Mouse (Mus musculus) gastrocnemius, postnatal 10 days (tissue): ENCODE data around the gene Abcf2. TPM values are rescaled to one million over a fixed set of nuclear protein-coding genes. Genes with fewer than 3 reads are reported as not detected.

ENCODE experiments used
- DNase-seq: peaks from one replicate; pipeline ENCODE4 v3.0.0; 2021; ENCODE audit warnings: mixed read lengths
- microRNA-seq, 2 experiments: library from miRNA; unstranded; fragments of <30 nt; microRNA quantifications; one replicate each; pipeline ENCODE4 v1.2.0; 2021
- total RNA-seq, 2 experiments: library from RNA; stranded (reverse); gene quantifications; 2 replicates each; pipeline ENCODE4 v1.2.3; 2021

Gene Abcf2
- total RNA-seq, 2 experiments from 2014 or later: 66.4 to 74.0 TPM

GRCm38 (mm10) chr5:24527780-24528179 lies 49.5 kb downstream of the Abcf2 start:
- DNase-seq: no peak

GRCm38 (mm10) chr5:24526889-24527230 lies 50.4 kb downstream of the Abcf2 start, which contains the start of gene Gbx1:
Gene Gbx1, minus strand, starts transcription at chr5:24527202.
- peak; percentile 54 for DNase-seq

- DNase-seq: peak; percentile 26
Measured at GRCm38 (mm10) chr5:24526190-24526888, 50.9 kb downstream of the Abcf2 start.

- DNase-seq: no peak
Measured at GRCm38 (mm10) chr5:24525360-24526189, 51.7 kb downstream of the Abcf2 start.

- no peak for DNase-seq
Measured at GRCm38 (mm10) chr5:24524522-24524921, 52.7 kb downstream of the Abcf2 start.

- DNase-seq: no peak
Measured at GRCm38 (mm10) chr5:24523806-24524205, 53.5 kb downstream of the Abcf2 start.

- DNase-seq: no peak
Measured at GRCm38 (mm10) chr5:24521366-24521765, 55.9 kb downstream of the Abcf2 start.

Small RNA genes lying within 50 kb of the gene (microRNA-seq; reads per million reads assigned to microRNA genes)
- gene Mir671: 144 to 182 reads per million in 2 experiments

Other genes with a start within 250 kb of the Abcf2 start
- 10 to 100 TPM in 1 of 2 experiments, 1 to 10 TPM in 1; 5.4 to 10.8 TPM for gene Kcnh2, start 225.9 kb downstream of the Abcf2 start, total RNA-seq
- 10 to 100 TPM in 1 of 2 experiments, 1 to 10 TPM in 1; 7.7 to 11.2 TPM for gene Nos3, start 212.7 kb downstream of the Abcf2 start, total RNA-seq
- under 1 TPM; 0.23 to 0.26 TPM for gene Atg9b, start 185.3 kb downstream of the Abcf2 start, total RNA-seq
- 10 to 100 TPM; 35.9 to 45.5 TPM for gene Abcb8, start 183.8 kb downstream of the Abcf2 start, total RNA-seq
- under 1 TPM; 0.12 to 0.36 TPM for gene Asic3, start 164.1 kb downstream of the Abcf2 start, total RNA-seq
- gene Cdk5, start 153.9 kb downstream of the Abcf2 start, total RNA-seq: 10 to 100 TPM; 15.5 to 17.5 TPM
- 10 to 100 TPM; 26.2 to 39.8 TPM for gene Slc4a2, start 153.6 kb downstream of the Abcf2 start, total RNA-seq
- 100 to 1,000 TPM; 124 to 142 TPM for gene Fastk, start 132.2 kb downstream of the Abcf2 start, total RNA-seq
- gene Tmub1, start 129.6 kb downstream of the Abcf2 start, total RNA-seq: 1 to 10 TPM; 9.0 to 9.9 TPM
- 10 to 100 TPM; 61.0 to 61.8 TPM for gene Agap3, start 125.3 kb downstream of the Abcf2 start, total RNA-seq
- gene Gbx1, start 50.3 kb downstream of the Abcf2 start, total RNA-seq: not detected
- 10 to 100 TPM; 31.3 to 37.4 TPM for gene Asb10, start 36.5 kb downstream of the Abcf2 start, total RNA-seq
- not detected for gene 4931409K22Rik, start 20.7 kb downstream of the Abcf2 start, total RNA-seq
- 10 to 100 TPM; 19.6 to 29.4 TPM for gene Chpf2, start 9.3 kb upstream of the Abcf2 start, total RNA-seq
- gene Smarcd3, start 46.9 kb upstream of the Abcf2 start, total RNA-seq: 100 to 1,000 TPM; 122 to 132 TPM
- 10 to 100 TPM; 22.8 to 24.3 TPM for gene Nub1, start 108.1 kb upstream of the Abcf2 start, total RNA-seq
- 1 to 10 TPM in 1 of 2 experiments, under 1 TPM in 1; 0.70 to 1.2 TPM for gene Wdr86, start 153.3 kb upstream of the Abcf2 start, total RNA-seq
- not detected for gene Crygn, start 180.5 kb upstream of the Abcf2 start, total RNA-seq